Mouse (Mus musculus) forebrain, embryonic 15.5 days (tissue): ENCODE measurements around the gene Cab39. TPM values are rescaled to one million over a fixed set of nuclear protein-coding genes. Genes with fewer than 3 reads are reported as not detected.

Experiments
- ATAC-seq: fragments of 200-750 bp; cut with Nextera tagmentation; replicated peaks from 2 replicates; pipeline ENCODE4 v1.8.0; 2017; ENCODE audit warnings: mild to moderate bottlenecking, moderate TSS enrichment, moderate library complexity
- H3K27ac ChIP-seq: fragments of 300-500 bp; sonication (generic); replicated peaks from 2 replicates; pipeline ENCODE4 v1.5.1; 2015; ENCODE audit warnings: mild to moderate bottlenecking, inconsistent platforms
- H3K27me3 ChIP-seq: fragments of 300-500 bp; sonication (generic); 2 replicates; pipeline ENCODE4 v1.6.1; 2015; ENCODE audit warnings: inconsistent platforms
- H3K36me3 ChIP-seq: fragments of 300-500 bp; sonication (generic); 2 replicates; pipeline ENCODE4 v1.6.1; 2015; ENCODE audit warnings: mild to moderate bottlenecking, inconsistent platforms
- H3K4me1 ChIP-seq: fragments of 300-500 bp; sonication (generic); 2 replicates; pipeline ENCODE4 v1.6.1; 2015; ENCODE audit warnings: inconsistent platforms
- H3K4me2 ChIP-seq: fragments of 300-500 bp; sonication (generic); replicated peaks from 2 replicates; pipeline ENCODE4 v1.6.1; 2015; ENCODE audit warnings: mild to moderate bottlenecking, inconsistent platforms
- H3K4me3 ChIP-seq: fragments of 300-500 bp; sonication (generic); 2 replicates; pipeline ENCODE4 v1.5.1; 2015; ENCODE audit warnings: mild to moderate bottlenecking, inconsistent platforms
- H3K9ac ChIP-seq: fragments of 300-500 bp; sonication (generic); replicated peaks from 2 replicates; pipeline ENCODE4 v1.6.1; 2015; ENCODE audit warnings: mild to moderate bottlenecking, inconsistent platforms
- H3K9me3 ChIP-seq: fragments of 300-500 bp; sonication (generic); 2 replicates; pipeline ENCODE4 v1.6.1; 2016; ENCODE audit warnings: inconsistent platforms
- WGBS: fragments of 180-500 bp; shearing (Covaris S2); methylation state at CpG from one replicate; pipeline ENCODE4 v1.1.7; 2015; ENCODE audit warnings: mixed read lengths; 5-methylcytosine and 5-hydroxymethylcytosine counted together
- polyA plus RNA-seq: library from polyadenylated mRNA; unstranded; fragments of >200 nt; fragmentation: Nextera tagmentation; extraction: Ambion mirVana; gene quantifications from 2 replicates; pipeline ENCODE4 v1.2.1, GENCODE M21; 2015

Cab39 gene
- polyA plus RNA-seq, 1 experiment from 2014 or later = 53.2 TPM

GRCm38 (mm10) chr1:85763386-85763785, 29.9 kb upstream of the Cab39 start:
- Histone ChIP-seq H3K4me3 (no peak overlapping the region), H3K27me3 (no peaks in the 10 kb centered on the region), H3K4me1 (0 out of 2 replicates have a peak, but pooled peaks cover 3% of the 10 kb centered on the region), H3K9me3 (no peaks in the 10 kb centered on the region), H3K27ac (no peak overlapping the region), H3K9ac (no peak overlapping the region), H3K36me3 (no peaks in the 10 kb centered on the region), H3K4me2 (no peak overlapping the region)
- WGBS = 82% methylated on average over 6 of the region's 6 CpGs
- no peak for ATAC-seq

- WGBS = 88% methylated on average over 4 of the region's 4 CpGs
Observed at GRCm38 (mm10) chr1:85764291-85764690, 28.9 kb upstream of the Cab39 start.

GRCm38 (mm10) chr1:85766120-85766519, 27.1 kb upstream of the Cab39 start:
- no peak overlapping the region for H3K9ac ChIP-seq
- no peaks in the 10 kb centered on the region for H3K4me1 ChIP-seq
- ATAC-seq = no peak
- no peak overlapping the region for H3K4me2 ChIP-seq
- no peaks in the 10 kb centered on the region for H3K36me3 ChIP-seq
- WGBS = 90% methylated on average over 3 of the region's 3 CpGs
- no peak overlapping the region for H3K4me3 ChIP-seq
- no peaks in the 10 kb centered on the region for H3K27me3 ChIP-seq
- H3K27ac ChIP-seq = no peak overlapping the region
- H3K9me3 ChIP-seq = no peaks in the 10 kb centered on the region

More at GRCm38 (mm10) chr1:85764291-85764690, 28.9 kb upstream of the Cab39 start:
- Histone ChIP-seq H3K4me1 (no peaks in the 10 kb centered on the region), H3K27ac (no peak overlapping the region), H3K4me2 (no peak overlapping the region), H3K36me3 (no peaks in the 10 kb centered on the region), H3K9ac (no peak overlapping the region), H3K4me3 (no peak overlapping the region), H3K9me3 (no peaks in the 10 kb centered on the region), H3K27me3 (no peaks in the 10 kb centered on the region)
- no peak for ATAC-seq

GRCm38 (mm10) chr1:85767754-85768153, 25.5 kb upstream of the Cab39 start:
- Histone ChIP-seq H3K9me3 (no peaks in the 10 kb centered on the region), H3K36me3 (no peaks in the 10 kb centered on the region), H3K27me3 (no peaks in the 10 kb centered on the region), H3K4me3 (no peak overlapping the region), H3K4me2 (no peak overlapping the region), H3K9ac (no peak overlapping the region), H3K27ac (no peak overlapping the region), H3K4me1 (no peaks in the 10 kb centered on the region)
- WGBS = 58% methylated on average over 1 of the region's 1 CpGs
- no peak for ATAC-seq

GRCm38 (mm10) chr1:85771976-85772375, 21.3 kb upstream of the Cab39 start:
- no peaks in the 10 kb centered on the region for H3K9me3 ChIP-seq
- WGBS = 66% methylated on average over 3 of the region's 3 CpGs
- no peak for ATAC-seq

GRCm38 (mm10) chr1:85775136-85775535, 18.1 kb upstream of the Cab39 start:
- no peak overlapping the region for H3K4me2 ChIP-seq
- H3K27ac ChIP-seq = no peak overlapping the region
- no peaks in the 10 kb centered on the region for H3K4me1 ChIP-seq
- ATAC-seq = no peak
- no peaks in the 10 kb centered on the region for H3K9me3 ChIP-seq
- H3K9ac ChIP-seq = no peak overlapping the region
- H3K36me3 ChIP-seq = no peaks in the 10 kb centered on the region
- H3K27me3 ChIP-seq = no peaks in the 10 kb centered on the region
- WGBS = 84% methylated on average over 7 of the region's 7 CpGs
- no peak overlapping the region for H3K4me3 ChIP-seq

More at GRCm38 (mm10) chr1:85771976-85772375, 21.3 kb upstream of the Cab39 start:
- Histone ChIP-seq H3K4me1 (no peaks in the 10 kb centered on the region), H3K4me2 (no peak overlapping the region), H3K9ac (no peak overlapping the region), H3K36me3 (no peaks in the 10 kb centered on the region), H3K4me3 (no peak overlapping the region), H3K27me3 (no peaks in the 10 kb centered on the region), H3K27ac (no peak overlapping the region)

GRCm38 (mm10) chr1:85776154-85776553, 17.1 kb upstream of the Cab39 start:
- Histone ChIP-seq H3K27me3 (no peaks in the 10 kb centered on the region), H3K9me3 (no peaks in the 10 kb centered on the region), H3K4me2 (no peak overlapping the region), H3K27ac (no peak overlapping the region), H3K9ac (no peak overlapping the region), H3K4me3 (no peak overlapping the region), H3K36me3 (no peaks in the 10 kb centered on the region), H3K4me1 (no peaks in the 10 kb centered on the region)
- ATAC-seq = no peak
- 54% methylated on average over 10 of the region's 10 CpGs for WGBS

GRCm38 (mm10) chr1:85778436-85778835, 14.8 kb upstream of the Cab39 start, which contains the start of gene A630001G21Rik:
Gene A630001G21Rik (minus strand): TSS chr1:85778643.
- ATAC-seq = no peak
- Histone ChIP-seq H3K4me3 (no peak within 1 kb of the TSS), H3K4me1 (no peaks in the 10 kb centered on the region), H3K9ac (no peak within 1 kb of the TSS), H3K9me3 (no peaks in the 10 kb centered on the region), H3K4me2 (no peak within 1 kb of the TSS), H3K27ac (no peak within 1 kb of the TSS), H3K36me3 (no peaks in the 10 kb centered on the region), H3K27me3 (no peaks in the 10 kb centered on the region)
- WGBS = 94% methylated on average over 4 of the region's 4 CpGs

- 71% methylated on average over 3 of the region's 3 CpGs for WGBS
Observed at GRCm38 (mm10) chr1:85779012-85779411, 14.2 kb upstream of the Cab39 start.

GRCm38 (mm10) chr1:85779428-85780180, 13.6 kb upstream of the Cab39 start:
- Histone ChIP-seq H3K9me3 (no peaks in the 10 kb centered on the region), H3K36me3 (no peaks in the 10 kb centered on the region), H3K27ac (no peak overlapping the region), H3K4me1 (no peaks in the 10 kb centered on the region), H3K4me2 (no peak overlapping the region), H3K27me3 (no peaks in the 10 kb centered on the region), H3K4me3 (no peak overlapping the region), H3K9ac (no peak overlapping the region)
- no peak for ATAC-seq
- WGBS = 80% methylated on average over 4 of the region's 4 CpGs

More at GRCm38 (mm10) chr1:85779012-85779411, 14.2 kb upstream of the Cab39 start:
- no peaks in the 10 kb centered on the region for H3K9me3 ChIP-seq
- ATAC-seq = no peak
- no peaks in the 10 kb centered on the region for H3K27me3 ChIP-seq
- no peak overlapping the region for H3K4me3 ChIP-seq
- no peak overlapping the region for H3K9ac ChIP-seq
- no peaks in the 10 kb centered on the region for H3K4me1 ChIP-seq
- H3K27ac ChIP-seq = no peak overlapping the region
- H3K36me3 ChIP-seq = no peaks in the 10 kb centered on the region
- no peak overlapping the region for H3K4me2 ChIP-seq

GRCm38 (mm10) chr1:85790565-85790964, 2.7 kb upstream of the Cab39 start:
- no peak for ATAC-seq
- Histone ChIP-seq H3K9ac (no peak overlapping the region), H3K9me3 (no peaks in the 10 kb centered on the region), H3K36me3 (no peaks in the 10 kb centered on the region), H3K4me3 (no peak overlapping the region), H3K4me2 (no peak overlapping the region), H3K27ac (no peak overlapping the region), H3K27me3 (no peaks in the 10 kb centered on the region), H3K4me1 (peaks cover 9% of the 10 kb centered on the region)
- 84% methylated on average over 3 of the region's 3 CpGs for WGBS

- H3K9ac ChIP-seq = no peak overlapping the region
- WGBS = 90% methylated on average over 3 of the region's 3 CpGs
Observed at GRCm38 (mm10) chr1:85791476-85791875, 1.8 kb upstream of the Cab39 start.

More at GRCm38 (mm10) chr1:85791476-85791875, 1.8 kb upstream of the Cab39 start:
- H3K4me2 ChIP-seq = no peak overlapping the region
- ATAC-seq = no peak
- no peak overlapping the region for H3K27ac ChIP-seq
- no peaks in the 10 kb centered on the region for H3K27me3 ChIP-seq
- H3K4me3 ChIP-seq = no peak overlapping the region
- H3K36me3 ChIP-seq = 0 out of 2 replicates have a peak, but pooled peaks cover 3% of the 10 kb centered on the region
- peaks cover 16% of the 10 kb centered on the region for H3K4me1 ChIP-seq
- H3K9me3 ChIP-seq = no peaks in the 10 kb centered on the region
